In genomic region chr16:70093224-70093623, GRCm38 (mm10) we compare ENCODE assay signal across 21 mouse cellular contexts.
DNase-seq lines count a peak whose midpoint lies in the region; ATAC-seq lines count a peak whose summit lies in the region.
"Had no signal": no experiment of that assay in that cellular context is flagged by ENCODE, and none has a peak within 500 bp of the region (broad histone marks: within the 10 kb centered on the region; RNA-seq: fewer than 3 reads in every experiment).

No protein-coding gene starts in this region.

- no peak overlapping the region for H3K4me2 ChIP-seq in forebrain, embryonic 14.5 days (ENCODE audit: low read length)
- H3K4me2 ChIP-seq in forebrain, embryonic 16.5 days (ENCODE audit: low read length) = no peak overlapping the region
- H3K4me2 ChIP-seq in midbrain, embryonic 14.5 days (ENCODE audit: low read length) = no peak overlapping the region
- H3K4me2 ChIP-seq in midbrain, embryonic 11.5 days = no peak overlapping the region
- no peak overlapping the region for H3K4me2 ChIP-seq in embryonic facial prominence, embryonic 11.5 days (ENCODE audit: low read depth, low read length)
- H3K4me2 ChIP-seq: hindbrain, embryonic 13.5 days; liver, embryonic 12.5 days; neural tube, embryonic 13.5 days had no signal

- no peaks in the 10 kb centered on the region for H3K4me1 ChIP-seq in forebrain, embryonic 14.5 days (ENCODE audit: control insufficient read depth, insufficient read depth, low read length)
- H3K4me1 ChIP-seq in forebrain, embryonic 16.5 days (replicated peaks; ENCODE audit: control insufficient read depth, insufficient read depth, low read length) = no peaks in the 10 kb centered on the region
- H3K4me1 ChIP-seq in midbrain, embryonic 14.5 days (ENCODE audit: control insufficient read depth, insufficient read depth, low read length) = no peaks in the 10 kb centered on the region
- no peaks in the 10 kb centered on the region for H3K4me1 ChIP-seq in midbrain, embryonic 11.5 days (ENCODE audit: control insufficient read depth, insufficient read depth, low read length)
- no peaks in the 10 kb centered on the region for H3K4me1 ChIP-seq in embryonic facial prominence, embryonic 11.5 days (ENCODE audit: control insufficient read depth, insufficient read depth, low read length)
- H3K4me1 ChIP-seq: hindbrain, embryonic 13.5 days; limb, embryonic 10.5 days; liver, embryonic 12.5 days; neural tube, embryonic 13.5 days had no signal

- peak; percentile 30 for DNase-seq in forebrain, embryonic 14.5 days (ENCODE audit: low spot score)
- DNase-seq in midbrain, embryonic 14.5 days = peak; percentile 27
- DNase-seq in midbrain, embryonic 11.5 days (ENCODE audit: low spot score, missing footprints) = no peak
- peak; percentile 39 for DNase-seq in embryonic facial prominence, embryonic 11.5 days (ENCODE audit: low spot score)
- peak; percentile 47 to 71 for DNase-seq in left cerebral cortex, adult 9 months (ENCODE audit: low spot score in 2 of 2)
- DNase-seq in cerebellum, postnatal 36 days = no peak
- DNase-seq in cerebellum, postnatal 14 days = no peak
- DNase-seq: cerebellum, adult 11 months; gastrocnemius, adult 2 months; heart, adult 18-20 months; heart, postnatal 10 days; thymus, adult 2 months had no signal

- no peaks in the 10 kb centered on the region for H3K9me3 ChIP-seq in forebrain, embryonic 14.5 days (replicated peaks; ENCODE audit: control insufficient read depth, low read length)
- no peaks in the 10 kb centered on the region for H3K9me3 ChIP-seq in forebrain, embryonic 16.5 days (ENCODE audit: control insufficient read depth, low read length)
- no peaks in the 10 kb centered on the region for H3K9me3 ChIP-seq in midbrain, embryonic 14.5 days (ENCODE audit: control insufficient read depth, low read length)
- H3K9me3 ChIP-seq in midbrain, embryonic 11.5 days (ENCODE audit: control insufficient read depth, low read length) = no peaks in the 10 kb centered on the region
- no peaks in the 10 kb centered on the region for H3K9me3 ChIP-seq in embryonic facial prominence, embryonic 11.5 days (replicated peaks; ENCODE audit: control insufficient read depth, low read length)
- H3K9me3 ChIP-seq: hindbrain, embryonic 13.5 days; limb, embryonic 10.5 days; liver, embryonic 12.5 days; neural tube, embryonic 13.5 days had no signal

- no peak overlapping the region for H3K4me3 ChIP-seq in forebrain, embryonic 14.5 days (ENCODE audit: low read depth, low read length)
- H3K4me3 ChIP-seq in forebrain, embryonic 16.5 days (replicated peaks; ENCODE audit: low read length) = no peak overlapping the region
- no peak overlapping the region for H3K4me3 ChIP-seq in midbrain, embryonic 14.5 days (replicated peaks; ENCODE audit: low read depth, low read length)
- no peak overlapping the region for H3K4me3 ChIP-seq in midbrain, embryonic 11.5 days (ENCODE audit: low read depth, low read length)
- H3K4me3 ChIP-seq in embryonic facial prominence, embryonic 11.5 days (ENCODE audit: low read depth, low read length) = no peak overlapping the region
- H3K4me3 ChIP-seq: erythroblast, embryonic 14.5 days; gastrocnemius, adult 2 months; hindbrain, embryonic 13.5 days; limb, embryonic 10.5 days; liver, embryonic 12.5 days; neural tube, embryonic 13.5 days had no signal

- H3K36me3 ChIP-seq in forebrain, embryonic 14.5 days (ENCODE audit: control insufficient read depth, insufficient read depth, low read length) = no peaks in the 10 kb centered on the region
- no peaks in the 10 kb centered on the region for H3K36me3 ChIP-seq in forebrain, embryonic 16.5 days (ENCODE audit: control insufficient read depth, insufficient read depth)
- no peaks in the 10 kb centered on the region for H3K36me3 ChIP-seq in midbrain, embryonic 14.5 days (ENCODE audit: control insufficient read depth, insufficient read depth, low read length)
- no peaks in the 10 kb centered on the region for H3K36me3 ChIP-seq in midbrain, embryonic 11.5 days (ENCODE audit: control insufficient read depth, insufficient read depth, low read length)
- H3K36me3 ChIP-seq in embryonic facial prominence, embryonic 11.5 days (replicated peaks; ENCODE audit: control insufficient read depth, insufficient read depth, low read depth, low read length) = no peaks in the 10 kb centered on the region
- H3K36me3 ChIP-seq: hindbrain, embryonic 13.5 days; limb, embryonic 10.5 days; liver, embryonic 12.5 days; neural tube, embryonic 13.5 days had no signal

- H3K27ac ChIP-seq in forebrain, embryonic 14.5 days (ENCODE audit: low read depth, low read length) = no peak overlapping the region
- no peak overlapping the region for H3K27ac ChIP-seq in forebrain, embryonic 16.5 days (ENCODE audit: low read length)
- H3K27ac ChIP-seq in midbrain, embryonic 14.5 days (replicated peaks; ENCODE audit: low read depth, low read length) = no peak overlapping the region
- H3K27ac ChIP-seq in midbrain, embryonic 11.5 days (ENCODE audit: low read depth, low read length) = no peak overlapping the region
- H3K27ac ChIP-seq in embryonic facial prominence, embryonic 11.5 days (replicated peaks; ENCODE audit: low read depth, low read length) = no peak overlapping the region
- H3K27ac ChIP-seq: gastrocnemius, adult 2 months; hindbrain, embryonic 13.5 days; kidney, postnatal 0 days; limb, embryonic 10.5 days; liver, embryonic 12.5 days; neural tube, embryonic 13.5 days had no signal

- 20% methylated on average over 3 of the region's 3 CpGs for WGBS in forebrain, embryonic 14.5 days
- WGBS in forebrain, embryonic 16.5 days = 21% methylated on average over 3 of the region's 3 CpGs
- WGBS in midbrain, embryonic 14.5 days = 16% methylated on average over 3 of the region's 3 CpGs
- 12% methylated on average over 3 of the region's 3 CpGs for WGBS in midbrain, embryonic 11.5 days
- WGBS in embryonic facial prominence, embryonic 11.5 days = 13% methylated on average over 3 of the region's 3 CpGs

- no peaks in the 10 kb centered on the region for H3K27me3 ChIP-seq in forebrain, embryonic 14.5 days (replicated peaks; ENCODE audit: control insufficient read depth, insufficient read depth, low read length)
- no peaks in the 10 kb centered on the region for H3K27me3 ChIP-seq in forebrain, embryonic 16.5 days (replicated peaks; ENCODE audit: control insufficient read depth, insufficient read depth, low read length)
- no peaks in the 10 kb centered on the region for H3K27me3 ChIP-seq in midbrain, embryonic 14.5 days (ENCODE audit: control insufficient read depth, insufficient read depth, low read length)
- no peaks in the 10 kb centered on the region for H3K27me3 ChIP-seq in midbrain, embryonic 11.5 days (ENCODE audit: control insufficient read depth, insufficient read depth, low read length)
- no peaks in the 10 kb centered on the region for H3K27me3 ChIP-seq in embryonic facial prominence, embryonic 11.5 days (ENCODE audit: control insufficient read depth, insufficient read depth, low read length)
- H3K27me3 ChIP-seq: hindbrain, embryonic 13.5 days; liver, embryonic 12.5 days; neural tube, embryonic 13.5 days had no signal

- ATAC-seq in forebrain, embryonic 14.5 days = 0 out of 2 replicates have a peak, but pooled peaks have one; percentile 23
- ATAC-seq in forebrain, embryonic 16.5 days = no peak
- ATAC-seq in midbrain, embryonic 14.5 days (ENCODE audit: low FRiP score, low TSS enrichment) = no peak
- ATAC-seq in midbrain, embryonic 11.5 days (ENCODE audit: low FRiP score) = no peak
- ATAC-seq in embryonic facial prominence, embryonic 11.5 days (replicated peaks; ENCODE audit: insufficient number of reproducible peaks, low FRiP score, low TSS enrichment, low read depth) = 0 out of 2 replicates have a peak, but pooled peaks have one; percentile 18
- ATAC-seq: intestine, embryonic 16.5 days; liver, embryonic 12.5 days; Patski had no signal

- no peak overlapping the region for H3K9ac ChIP-seq in forebrain, embryonic 14.5 days (ENCODE audit: low read length)
- H3K9ac ChIP-seq in forebrain, embryonic 16.5 days (replicated peaks; ENCODE audit: low read depth, low read length) = no peak overlapping the region
- H3K9ac ChIP-seq in midbrain, embryonic 14.5 days (replicated peaks; ENCODE audit: low read length) = no peak overlapping the region
- H3K9ac ChIP-seq in midbrain, embryonic 11.5 days (ENCODE audit: low read length) = no peak overlapping the region
- no peak overlapping the region for H3K9ac ChIP-seq in embryonic facial prominence, embryonic 11.5 days (replicated peaks; ENCODE audit: low read length)
- H3K9ac ChIP-seq: hindbrain, embryonic 13.5 days; liver, embryonic 12.5 days; neural tube, embryonic 13.5 days had no signal

Comparison
In these comparisons a context has a peak if more than half of its experiments do, and no peak if none do; other contexts are left out.
1. ATAC-seq: peak in forebrain, embryonic 14.5 days (single experiment) and embryonic facial prominence, embryonic 11.5 days (single experiment); none in forebrain, embryonic 16.5 days (single experiment), midbrain, embryonic 14.5 days (single experiment) and midbrain, embryonic 11.5 days (single experiment).
2. DNase-seq: peak in forebrain, embryonic 14.5 days (single experiment), midbrain, embryonic 14.5 days (single experiment), embryonic facial prominence, embryonic 11.5 days (single experiment) and left cerebral cortex, adult 9 months (2 of 2); none in midbrain, embryonic 11.5 days (single experiment), cerebellum, postnatal 36 days (0 of 2) and cerebellum, postnatal 14 days (0 of 2).